Mouse (Mus musculus) layer of hippocampus, adult 18-20 months (tissue): ENCODE measurements at regions not wholly inside any gene's neighbourhood (a gene's known extent, or its start where the extent isn't known, plus 50 kb on each side); places are given as distances from the start of the nearest gene placed in this dataset.

Experiments used
- DNase-seq, 2 experiments: peaks; one replicate each; pipeline ENCODE4 v3.0.0; 2022; ENCODE audit warnings: low spot score in 2 of 2

GRCm38 (mm10) chr9:51379589-51379988 lies 50.9 kb upstream of the 1810046K07Rik start:
- no peak for DNase-seq

- DNase-seq: no peak
Measured at GRCm38 (mm10) chr9:51393921-51394320, 65.2 kb upstream of the 1810046K07Rik start.

GRCm38 (mm10) chr9:51394372-51394771 lies 65.7 kb upstream of the 1810046K07Rik start:
- DNase-seq: peak; percentile 71 to 88

GRCm38 (mm10) chr9:51396801-51397200 lies 68.1 kb upstream of the 1810046K07Rik start:
- DNase-seq: peak in 1 of 2 experiments; percentile 55

- no peak for DNase-seq
Measured at GRCm38 (mm10) chr9:51397589-51398220, 69.0 kb upstream of the 1810046K07Rik start.

- DNase-seq: no peak
Measured at GRCm38 (mm10) chr9:51398886-51399285, 70.2 kb upstream of the 1810046K07Rik start.

GRCm38 (mm10) chr9:51399356-51399755 lies 70.6 kb upstream of the 1810046K07Rik start:
- no peak for DNase-seq

GRCm38 (mm10) chr9:51401779-51402178 lies 73.1 kb upstream of the 1810046K07Rik start:
- no peak for DNase-seq

- peak in 1 of 2 experiments; percentile 42 for DNase-seq
Measured at GRCm38 (mm10) chr9:51407978-51408377, 79.3 kb upstream of the 1810046K07Rik start.

- DNase-seq: no peak
Measured at GRCm38 (mm10) chr9:51418923-51419482, 90.3 kb upstream of the 1810046K07Rik start.

- no peak for DNase-seq
Measured at GRCm38 (mm10) chr9:51422553-51422952, 93.8 kb upstream of the 1810046K07Rik start.

GRCm38 (mm10) chr9:51423341-51423740 lies 94.6 kb upstream of the 1810046K07Rik start:
- peak in 1 of 2 experiments; percentile 56 for DNase-seq

- no peak for DNase-seq
Measured at GRCm38 (mm10) chr9:51430426-51430825, 101.7 kb upstream of the 1810046K07Rik start.

GRCm38 (mm10) chr9:51437130-51437529 lies 108.4 kb upstream of the 1810046K07Rik start:
- no peak for DNase-seq

GRCm38 (mm10) chr9:51441773-51442381 lies 113.2 kb upstream of the 1810046K07Rik start:
- peak; percentile 15 to 58 for DNase-seq

- DNase-seq: no peak
Measured at GRCm38 (mm10) chr9:51455690-51456089, 127.0 kb upstream of the 1810046K07Rik start.

GRCm38 (mm10) chr9:51462463-51463024 lies 133.8 kb upstream of the 1810046K07Rik start:
- no peak for DNase-seq

- no peak for DNase-seq
Measured at GRCm38 (mm10) chr9:51470031-51470430, 141.3 kb upstream of the 1810046K07Rik start.

GRCm38 (mm10) chr9:51476511-51477056 lies 147.9 kb upstream of the 1810046K07Rik start:
- DNase-seq: no peak

- no peak for DNase-seq
Measured at GRCm38 (mm10) chr9:51487840-51488239, 159.1 kb upstream of the 1810046K07Rik start.

- DNase-seq: no peak
Measured at GRCm38 (mm10) chr9:51507265-51507913, 178.7 kb upstream of the 1810046K07Rik start.
